Mouse (Mus musculus) liver, embryonic 16.5 days (tissue): Measurements from ENCODE around the gene Cacna1a. TPM values are rescaled to one million over a fixed set of nuclear protein-coding genes. Genes with fewer than 3 reads are reported as not detected.
"Not testable (repeated sequence)": the region's sequence is repeated elsewhere in the genome, so short reads cannot be mapped to it uniquely, and the experiment has no call there.

ENCODE experiments used
- ATAC-seq: fragments of 200-750 bp; cut with Nextera tagmentation; 2 replicates; pipeline ENCODE4 v1.8.0; 2017; ENCODE audit warnings: low read depth, mild to moderate bottlenecking, moderate number of reproducible peaks, moderate library complexity
- H3K27ac ChIP-seq: fragments of 300-500 bp; sonication (generic); 2 replicates; pipeline ENCODE4 v1.5.1; 2014; ENCODE audit warnings: mild to moderate bottlenecking, low read length
- H3K27me3 ChIP-seq: fragments of 300-500 bp; sonication (generic); 2 replicates; pipeline ENCODE4 v1.6.1; 2014; ENCODE audit warnings: low read depth, low read length, mixed read lengths; ENCODE audit not compliant: control insufficient read depth, insufficient read depth
- H3K36me3 ChIP-seq: fragments of 300-500 bp; sonication (generic); 2 replicates; pipeline ENCODE4 v1.6.1; 2014; ENCODE audit warnings: mild to moderate bottlenecking; ENCODE audit not compliant: control insufficient read depth, insufficient read depth
- H3K4me1 ChIP-seq: fragments of 300-500 bp; sonication (generic); 2 replicates; pipeline ENCODE4 v1.6.1; 2014; ENCODE audit warnings: low read depth, low read length, mixed read lengths; ENCODE audit not compliant: control insufficient read depth
- H3K4me2 ChIP-seq: fragments of 300-500 bp; sonication (generic); 2 replicates; pipeline ENCODE4 v1.6.1; 2014; ENCODE audit warnings: low read depth, low read length, mixed read lengths
- H3K4me3 ChIP-seq: fragments of 300-500 bp; sonication (generic); 2 replicates; pipeline ENCODE4 v1.5.1; 2014; ENCODE audit warnings: low read depth, mild to moderate bottlenecking, low read length
- H3K9ac ChIP-seq: fragments of 300-500 bp; sonication (generic); 2 replicates; pipeline ENCODE4 v1.6.1; 2014; ENCODE audit warnings: low read depth, low read length
- H3K9me3 ChIP-seq: fragments of 300-500 bp; sonication (generic); replicated peaks from 2 replicates; pipeline ENCODE4 v1.6.1; 2016; ENCODE audit warnings: low read length; ENCODE audit not compliant: control insufficient read depth
- WGBS: fragments of 180-500 bp; shearing (Covaris S2); extraction: QIAGEN DNeasy Blood & Tissue Kit; methylation state at CpG from one replicate; pipeline ENCODE4 v1.1.7; 2014; ENCODE audit not compliant: insufficient replicate concordance; 5-methylcytosine and 5-hydroxymethylcytosine counted together
- polyA plus RNA-seq: library from polyadenylated mRNA; unstranded; fragments of >200 nt; fragmentation: Nextera tagmentation; extraction: Ambion mirVana; gene quantifications from 2 replicates; pipeline ENCODE4 v1.2.1, GENCODE M21; 2015

Cacna1a gene
- polyA plus RNA-seq, 1 experiment from 2014 or later: 0.32 TPM

DNA sequence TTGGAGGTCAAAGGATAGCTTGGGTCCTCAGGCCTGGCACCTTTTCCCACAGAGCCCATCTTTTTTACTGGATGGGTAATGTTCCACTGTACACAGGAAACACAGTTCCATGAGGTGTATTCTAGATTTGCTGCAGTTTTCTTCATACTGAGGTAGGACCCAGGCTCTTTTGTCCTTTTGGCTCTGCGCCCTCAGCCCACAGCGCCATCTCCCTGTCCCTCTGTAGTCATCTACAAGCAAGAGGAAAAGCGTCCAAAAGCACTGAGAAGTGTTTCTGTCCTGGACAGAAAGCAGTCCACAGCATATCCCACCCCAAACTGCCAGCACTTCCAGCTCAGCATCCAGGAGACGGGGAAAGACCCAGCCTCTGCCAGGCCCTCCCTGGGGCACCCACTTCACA is 114.4 kb downstream of the Cacna1a start:
- Histone ChIP-seq H3K9me3 (no peaks in the 10 kb centered on the region), H3K36me3 (no peaks in the 10 kb centered on the region), H3K4me2 (no peak overlapping the region), H3K27ac (no peak overlapping the region), H3K27me3 (no peaks in the 10 kb centered on the region), H3K4me3 (no peak overlapping the region), H3K4me1 (no peaks in the 10 kb centered on the region), H3K9ac (no peak overlapping the region)
- 66% methylated on average over 4 of the region's 4 CpGs for WGBS
- no peak for ATAC-seq

DNA sequence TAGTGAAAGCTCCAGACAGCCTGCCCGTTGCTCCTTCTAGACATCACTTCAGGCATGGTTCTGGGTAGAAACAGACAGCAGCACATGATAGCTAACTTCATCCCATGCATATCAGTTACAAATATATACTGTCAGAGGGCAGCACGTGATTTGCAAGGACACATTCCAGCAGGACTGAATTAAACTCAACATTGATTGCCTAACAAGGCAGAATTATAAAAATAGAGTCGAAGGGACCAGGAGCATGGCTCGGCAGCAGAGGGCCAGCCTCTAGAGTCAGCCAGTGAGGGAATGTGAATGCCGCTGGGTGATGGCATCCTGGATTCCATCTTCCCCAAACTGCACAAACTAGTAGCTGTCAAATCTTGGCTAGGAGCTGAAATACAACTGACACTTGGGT is 119.0 kb downstream of the Cacna1a start:
- Histone ChIP-seq H3K4me1 (no peaks in the 10 kb centered on the region), H3K36me3 (no peaks in the 10 kb centered on the region), H3K27me3 (no peaks in the 10 kb centered on the region), H3K4me3 (no peak overlapping the region), H3K4me2 (no peak overlapping the region), H3K9me3 (no peaks in the 10 kb centered on the region), H3K27ac (no peak overlapping the region), H3K9ac (no peak overlapping the region)
- 67% methylated on average over 5 of the region's 5 CpGs for WGBS
- no peak for ATAC-seq

GRCm38 (mm10) chr8:84509764-84510163 is 121.5 kb downstream of the Cacna1a start:
- not testable (repeated sequence) for H3K27me3 ChIP-seq, H3K36me3 ChIP-seq, H3K4me2 ChIP-seq, ATAC-seq, H3K4me1 ChIP-seq, H3K9me3 ChIP-seq, H3K4me3 ChIP-seq, H3K9ac ChIP-seq, H3K27ac ChIP-seq
- 65% methylated on average over 6 of the region's 6 CpGs for WGBS

DNA sequence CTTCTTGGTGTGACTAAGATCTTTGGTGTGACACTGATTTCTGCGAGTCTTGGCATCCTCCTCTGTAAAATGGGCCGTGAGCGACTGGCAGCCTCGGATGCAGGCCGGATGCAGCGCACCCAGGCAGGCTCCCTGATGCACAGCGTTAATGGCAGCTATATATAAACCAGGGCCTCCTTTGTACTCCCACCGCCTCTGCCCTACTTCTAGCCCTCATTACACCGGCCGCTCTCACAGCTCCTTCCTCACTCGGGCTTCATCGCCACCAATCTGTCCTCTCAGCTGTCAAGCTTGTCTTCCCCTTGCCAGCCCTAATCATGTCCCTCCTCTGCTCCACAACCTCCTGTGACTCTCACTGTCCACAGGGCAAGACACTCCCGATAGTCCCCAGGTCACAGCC is 123.4 kb downstream of the Cacna1a start:
- ATAC-seq: no peak
- Histone ChIP-seq H3K4me2 (no peak overlapping the region), H3K9ac (no peak overlapping the region), H3K4me1 (no peaks in the 10 kb centered on the region), H3K27ac (no peak overlapping the region), H3K36me3 (no peaks in the 10 kb centered on the region), H3K27me3 (no peaks in the 10 kb centered on the region), H3K4me3 (no peak overlapping the region), H3K9me3 (no peaks in the 10 kb centered on the region)
- 74% methylated on average over 13 of the region's 13 CpGs for WGBS

- no peak overlapping the region for H3K4me3 ChIP-seq
- H3K36me3 ChIP-seq: no peaks in the 10 kb centered on the region
- no peaks in the 10 kb centered on the region for H3K4me1 ChIP-seq
- no peaks in the 10 kb centered on the region for H3K9me3 ChIP-seq
- no peak overlapping the region for H3K4me2 ChIP-seq
- 3% methylated on average over 2 of the region's 2 CpGs for WGBS
- H3K27me3 ChIP-seq: no peaks in the 10 kb centered on the region
- no peak for ATAC-seq
- no peak overlapping the region for H3K27ac ChIP-seq
- H3K9ac ChIP-seq: no peak overlapping the region
Observed at GRCm38 (mm10) chr8:84513765-84514164, 125.5 kb downstream of the Cacna1a start.

DNA sequence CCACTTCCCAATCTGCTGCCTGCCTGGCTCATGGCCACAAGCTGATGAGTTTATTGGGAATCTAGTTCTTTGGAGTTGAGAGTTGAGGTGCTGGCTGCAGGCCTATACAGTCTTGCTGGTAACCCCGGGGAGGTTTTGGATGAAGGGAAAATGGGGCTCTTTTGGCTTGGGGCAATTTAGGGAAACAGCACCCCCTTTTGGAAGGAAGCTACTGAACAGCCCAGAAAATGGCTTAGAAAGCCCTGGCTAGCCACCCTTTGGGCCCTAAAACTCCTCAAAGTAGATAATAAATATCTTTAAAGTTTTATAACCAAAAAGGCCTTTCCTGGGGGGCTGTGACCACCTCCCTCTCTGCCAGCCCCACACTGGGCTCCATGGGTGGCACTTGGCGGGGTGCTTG is 129.9 kb downstream of the Cacna1a start:
- H3K4me3 ChIP-seq: no peak overlapping the region
- H3K36me3 ChIP-seq: no peaks in the 10 kb centered on the region
- H3K27me3 ChIP-seq: no peaks in the 10 kb centered on the region
- H3K4me1 ChIP-seq: no peaks in the 10 kb centered on the region
- WGBS: 52% methylated on average over 2 of the region's 2 CpGs
- no peak overlapping the region for H3K9ac ChIP-seq
- no peak for ATAC-seq
- no peak overlapping the region for H3K27ac ChIP-seq
- H3K4me2 ChIP-seq: no peak overlapping the region
- H3K9me3 ChIP-seq: no peaks in the 10 kb centered on the region

- Histone ChIP-seq H3K4me2 (no peak overlapping the region), H3K9me3 (no peaks in the 10 kb centered on the region), H3K27me3 (no peaks in the 10 kb centered on the region), H3K4me3 (no peak overlapping the region), H3K4me1 (no peaks in the 10 kb centered on the region), H3K9ac (no peak overlapping the region), H3K27ac (no peak overlapping the region), H3K36me3 (no peaks in the 10 kb centered on the region)
- 62% methylated on average over 6 of the region's 6 CpGs for WGBS
- no peak for ATAC-seq
Observed at GRCm38 (mm10) chr8:84518720-84519119, 130.5 kb downstream of the Cacna1a start.

GRCm38 (mm10) chr8:84519767-84520626 is 131.8 kb downstream of the Cacna1a start:
- Histone ChIP-seq H3K9me3 (no peaks in the 10 kb centered on the region; the same call in 1 of the 2 replicates), H3K4me1 (no peaks in the 10 kb centered on the region), H3K27me3 (no peaks in the 10 kb centered on the region), H3K27ac (no peak overlapping the region), H3K4me2 (no peak overlapping the region), H3K4me3 (no peak overlapping the region), H3K36me3 (no peaks in the 10 kb centered on the region), H3K9ac (no peak overlapping the region)
- no peak for ATAC-seq
- WGBS: 41% methylated on average over 17 of the region's 17 CpGs

DNA sequence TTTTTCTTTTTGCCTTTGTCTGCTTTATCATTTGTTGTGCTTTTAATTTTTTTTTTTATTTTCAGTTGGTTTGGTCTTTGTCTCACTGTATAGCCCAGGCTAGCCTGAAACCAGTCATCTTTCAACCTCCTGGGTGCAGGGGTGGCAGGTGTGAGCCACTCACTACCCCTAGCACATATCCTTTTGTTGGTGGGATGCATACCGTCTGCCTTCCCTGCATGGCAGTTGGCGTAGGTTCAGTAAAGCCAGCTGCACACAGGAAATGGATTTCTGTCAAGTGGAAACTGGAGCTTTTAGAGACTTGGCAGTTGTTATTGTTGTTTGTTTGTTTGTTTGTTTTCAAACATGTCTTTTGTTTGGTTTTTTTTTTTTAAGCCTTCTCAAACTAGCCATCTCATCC is 132.8 kb downstream of the Cacna1a start:
- Histone ChIP-seq H3K4me2 (no peak overlapping the region), H3K9me3 (no peaks in the 10 kb centered on the region; the same call in 1 of the 2 replicates), H3K27ac (no peak overlapping the region), H3K4me1 (no peaks in the 10 kb centered on the region), H3K27me3 (no peaks in the 10 kb centered on the region), H3K9ac (no peak overlapping the region), H3K4me3 (no peak overlapping the region), H3K36me3 (no peaks in the 10 kb centered on the region)
- 52% methylated on average over 2 of the region's 2 CpGs for WGBS
- no peak for ATAC-seq
